Mouse (Mus musculus) lung, adult 2 months (tissue): ENCODE results near the gene Hist2h3b. TPM values are rescaled to one million over a fixed set of nuclear protein-coding genes. Genes with fewer than 3 reads are reported as not detected.
"Not testable (repeated sequence)": the region's sequence is repeated elsewhere in the genome, so short reads cannot be mapped to it uniquely, and the experiment has no call there.

Experiments
- DNase-seq: peaks from one replicate; pipeline ENCODE4 v3.0.0; 2022
- H3K4me1 ChIP-seq: fragments of 200-500 bp; 2 replicates; pipeline ENCODE4 v1.6.1; 2011; ENCODE audit warnings: low read length; ENCODE audit not compliant: control insufficient read depth, insufficient read depth
- H3K4me3 ChIP-seq: fragments of 200-500 bp; replicated peaks from 2 replicates; pipeline ENCODE3; 2011; ENCODE audit warnings: low read depth, mild to moderate bottlenecking, control low read depth, low read length; ENCODE audit errors: extremely low read depth
- CTCF ChIP-seq: fragments of 200-500 bp; IDR thresholded peaks from 2 replicates; pipeline ENCODE4 v1.5.1; 2011; ENCODE audit warnings: mild to moderate bottlenecking, low read length, control low read depth; ENCODE audit not compliant: insufficient read depth
- POLR2A ChIP-seq: fragments of 200-500 bp; IDR thresholded peaks from 2 replicates; pipeline ENCODE4 v1.6.1; 2011; ENCODE audit warnings: low read depth, mild to moderate bottlenecking, control low read depth, low read length, borderline replicate concordance; ENCODE audit errors: extremely low read depth
- WGBS: fragments of 180-500 bp; shearing (Covaris S2); methylation state at CpG from one replicate; pipeline ENCODE4 v1.1.7; 2018; 5-methylcytosine and 5-hydroxymethylcytosine counted together
- polyA plus RNA-seq: library from polyadenylated mRNA; depleted of rRNA; stranded (reverse); fragments of >200 nt; gene quantifications from 2 replicates; pipeline ENCODE4 v1.2.3, GENCODE M21; 2012

The Hist2h3b gene
- polyA plus RNA-seq, 1 experiment: 33.2 TPM

DNA sequence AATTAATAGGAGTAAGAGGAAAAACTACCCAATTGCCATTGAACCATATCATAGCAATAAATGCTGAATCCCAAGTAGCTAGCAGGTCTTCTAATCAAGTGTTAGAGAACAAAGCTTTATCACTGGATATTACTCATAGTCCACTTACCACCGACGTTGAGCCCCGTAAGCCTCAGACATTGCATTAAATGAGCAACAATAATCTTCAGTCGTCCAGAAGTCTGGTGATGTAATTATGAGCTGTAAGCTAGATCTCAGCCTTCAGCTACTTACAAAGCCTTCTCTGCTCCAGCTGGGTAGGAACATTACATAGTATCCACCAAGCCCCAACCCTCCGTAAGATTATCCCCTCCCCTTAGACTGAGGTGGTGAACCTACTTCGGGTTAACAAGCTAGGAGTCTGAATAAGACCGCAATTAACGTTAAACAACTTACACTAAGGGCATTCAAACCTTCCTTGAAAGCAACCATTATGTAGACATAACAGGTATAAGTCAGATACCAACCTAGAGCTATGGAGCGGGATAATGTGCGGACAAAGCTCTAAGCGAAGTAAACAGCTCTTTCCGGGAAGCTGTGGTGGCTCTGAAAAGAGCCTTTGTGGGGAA is 30.4 kb upstream of the Hist2h3b start:
- no peak for TF ChIP-seq POLR2A
- no peak for TF ChIP-seq CTCF
- 12% methylated on average over 12 of the region's 12 CpGs for WGBS
- DNase-seq: no peak
- Histone ChIP-seq H3K4me3 (no peak overlapping the region), H3K4me1 (peaks cover 5% of the 10 kb centered on the region; the same call in 1 of the 2 replicates)

DNA sequence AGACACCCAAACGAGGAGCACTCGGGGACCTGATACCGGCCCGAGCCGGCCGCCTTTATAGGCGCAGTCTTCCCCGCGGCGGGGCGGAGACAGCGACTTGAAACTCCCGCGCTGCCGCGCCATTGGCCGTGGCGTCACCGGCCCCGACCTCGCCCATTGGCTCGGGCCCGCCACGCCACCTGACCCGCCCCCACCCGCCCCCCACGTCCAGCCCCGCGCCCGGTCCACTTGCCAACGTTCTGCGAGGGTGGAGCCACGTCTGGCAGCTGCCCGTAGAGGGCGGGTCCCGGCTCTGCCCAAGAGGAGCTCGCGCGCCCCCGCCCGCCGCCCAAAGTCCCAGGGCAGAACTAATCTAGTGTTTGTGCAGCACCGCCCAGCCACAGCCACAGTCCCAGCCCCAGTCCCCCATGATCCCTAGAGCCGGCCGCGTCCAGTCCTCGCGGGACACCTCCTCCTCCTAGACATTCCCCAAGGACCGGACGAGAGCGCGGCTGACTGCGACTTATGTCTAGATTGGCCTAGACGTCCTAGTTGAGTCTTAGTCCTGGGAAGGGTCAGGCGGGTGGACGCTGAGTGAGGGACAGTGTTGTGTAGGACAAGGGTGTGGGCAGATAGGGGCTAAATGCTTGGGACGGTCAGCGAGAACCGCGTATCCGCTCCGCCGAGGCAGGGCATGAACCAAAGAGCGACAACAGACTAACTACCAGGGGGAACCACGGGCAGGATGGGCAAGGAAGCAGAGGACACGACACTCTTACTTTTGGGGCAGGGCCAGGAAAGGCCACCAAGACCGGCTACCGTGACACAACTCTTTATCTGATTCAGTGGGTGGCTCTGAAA is 29.3 kb upstream of the Hist2h3b start, which contains the start of gene Hist2h3c2:
Gene Hist2h3c2, minus strand, starts transcription at position 174 of the 840 bp plus-strand sequence.
- peak; percentile 57 for DNase-seq
- Histone ChIP-seq H3K4me1 (peaks cover 14% of the 10 kb centered on the region), H3K4me3 (peak within 1 kb of the TSS; percentile 54)
- TF ChIP-seq POLR2A: peak; percentile 29; the same call in 1 of the 2 replicates
- under 1% methylated on average over 29 of the region's 68 CpGs for WGBS

DNA sequence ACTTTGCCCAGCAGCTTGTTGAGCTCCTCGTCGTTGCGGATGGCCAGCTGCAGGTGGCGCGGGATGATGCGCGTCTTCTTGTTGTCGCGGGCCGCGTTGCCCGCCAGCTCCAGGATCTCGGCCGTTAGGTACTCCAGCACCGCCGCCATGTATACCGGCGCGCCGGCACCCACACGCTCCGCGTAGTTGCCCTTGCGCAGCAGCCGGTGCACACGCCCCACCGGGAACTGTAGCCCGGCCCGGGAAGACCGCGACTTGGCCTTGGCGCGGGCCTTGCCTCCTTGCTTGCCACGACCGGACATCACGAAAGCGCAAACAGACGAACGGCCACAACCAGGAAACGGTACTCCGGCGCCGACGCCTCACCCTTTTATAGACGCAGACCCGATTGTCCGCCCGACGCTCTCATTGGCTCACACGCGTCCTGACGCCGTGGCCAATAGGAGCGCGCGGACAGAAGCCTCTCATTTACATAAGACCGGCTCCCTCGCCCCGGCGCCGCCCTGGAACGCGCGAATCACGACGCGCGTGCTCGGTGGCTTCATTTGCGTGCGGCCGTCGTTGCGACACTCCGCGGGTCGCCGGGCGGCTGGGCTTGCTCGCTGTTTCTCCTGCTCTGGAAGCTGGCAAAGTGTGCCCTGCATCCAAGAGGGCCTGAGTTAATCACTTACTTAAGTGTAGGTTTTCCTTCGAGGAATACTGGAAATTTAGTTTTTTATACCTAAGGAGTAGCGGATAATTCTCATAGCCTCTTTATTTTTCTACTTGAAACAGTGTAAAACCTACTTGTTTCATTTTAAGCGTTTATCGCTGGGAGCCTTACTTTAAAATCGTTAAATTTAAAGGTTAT is 28.3 kb upstream of the Hist2h3b start, which contains the start of gene Hist2h2aa2:
Gene Hist2h2aa2, minus strand, starts transcription at position 328 of the 850 bp plus-strand sequence.
- peak; percentile 100 for DNase-seq
- peak; percentile 53; the same call in 1 of the 2 replicates for TF ChIP-seq POLR2A
- Histone ChIP-seq H3K4me1 (peaks cover 18% of the 10 kb centered on the region), H3K4me3 (peak within 1 kb of the TSS; percentile 54)
- 3% methylated on average over 32 of the region's 85 CpGs for WGBS

DNA sequence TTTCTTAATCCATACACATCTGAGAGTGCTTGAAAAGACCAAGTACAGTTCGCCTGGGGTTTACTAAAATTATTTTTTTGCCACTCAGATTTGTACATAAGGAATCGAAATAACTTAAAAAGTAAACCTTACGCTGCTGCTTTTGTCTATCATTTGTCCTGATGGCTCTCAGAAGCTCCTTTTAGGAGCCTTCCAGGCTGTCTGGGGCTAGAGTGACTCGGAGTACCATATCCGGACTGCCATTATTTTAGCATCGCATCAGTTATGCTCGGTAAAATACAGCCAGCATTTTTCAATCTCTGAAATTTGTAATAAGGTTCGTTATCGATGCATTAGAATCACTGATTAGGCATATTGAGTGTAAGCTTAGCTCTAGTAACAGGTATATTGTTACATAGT is 27.7 kb upstream of the Hist2h3b start:
- 73% methylated on average over 9 of the region's 9 CpGs for WGBS
- H3K4me3 ChIP-seq: no peak overlapping the region
- TF ChIP-seq CTCF (no peak), POLR2A (no peak)
- DNase-seq: no peak
- peaks cover 18% of the 10 kb centered on the region for H3K4me1 ChIP-seq

DNA sequence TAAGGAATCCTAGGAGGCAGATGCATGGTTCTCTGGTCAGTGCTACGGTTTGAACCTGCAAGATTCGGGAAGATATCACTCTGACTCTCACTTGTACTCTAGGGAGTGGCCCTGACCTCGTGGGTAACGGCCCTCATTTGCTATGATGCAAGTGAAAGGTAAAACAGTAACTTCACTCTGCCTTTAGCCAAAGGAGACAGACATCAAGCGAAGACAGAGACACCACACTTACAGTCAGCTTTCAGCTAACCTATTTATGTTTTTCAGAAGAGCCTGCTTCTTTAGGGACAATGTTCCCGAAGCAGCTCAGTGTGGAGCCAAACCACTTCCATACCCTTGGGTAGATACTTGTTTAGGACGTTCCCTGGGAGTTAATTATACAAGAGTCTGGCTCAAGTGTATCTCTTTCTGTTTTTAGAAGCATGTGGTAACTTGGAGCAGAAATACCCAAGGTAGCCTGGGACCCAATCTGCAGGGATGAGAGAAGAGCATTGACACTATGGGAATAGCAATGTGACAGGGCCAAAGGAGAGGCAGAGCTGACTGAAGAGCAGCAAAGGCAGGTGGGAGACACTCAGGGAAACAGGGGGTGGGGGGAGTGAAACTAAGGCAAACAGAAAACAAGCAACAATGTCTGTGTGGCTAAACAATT is 24.4 kb upstream of the Hist2h3b start:
- 64% methylated on average over 7 of the region's 7 CpGs for WGBS
- Histone ChIP-seq H3K4me1 (peaks cover 13% of the 10 kb centered on the region), H3K4me3 (peak overlapping the region; percentile 91)
- no peak for DNase-seq
- TF ChIP-seq CTCF: no peak
- no peak for TF ChIP-seq POLR2A

DNA sequence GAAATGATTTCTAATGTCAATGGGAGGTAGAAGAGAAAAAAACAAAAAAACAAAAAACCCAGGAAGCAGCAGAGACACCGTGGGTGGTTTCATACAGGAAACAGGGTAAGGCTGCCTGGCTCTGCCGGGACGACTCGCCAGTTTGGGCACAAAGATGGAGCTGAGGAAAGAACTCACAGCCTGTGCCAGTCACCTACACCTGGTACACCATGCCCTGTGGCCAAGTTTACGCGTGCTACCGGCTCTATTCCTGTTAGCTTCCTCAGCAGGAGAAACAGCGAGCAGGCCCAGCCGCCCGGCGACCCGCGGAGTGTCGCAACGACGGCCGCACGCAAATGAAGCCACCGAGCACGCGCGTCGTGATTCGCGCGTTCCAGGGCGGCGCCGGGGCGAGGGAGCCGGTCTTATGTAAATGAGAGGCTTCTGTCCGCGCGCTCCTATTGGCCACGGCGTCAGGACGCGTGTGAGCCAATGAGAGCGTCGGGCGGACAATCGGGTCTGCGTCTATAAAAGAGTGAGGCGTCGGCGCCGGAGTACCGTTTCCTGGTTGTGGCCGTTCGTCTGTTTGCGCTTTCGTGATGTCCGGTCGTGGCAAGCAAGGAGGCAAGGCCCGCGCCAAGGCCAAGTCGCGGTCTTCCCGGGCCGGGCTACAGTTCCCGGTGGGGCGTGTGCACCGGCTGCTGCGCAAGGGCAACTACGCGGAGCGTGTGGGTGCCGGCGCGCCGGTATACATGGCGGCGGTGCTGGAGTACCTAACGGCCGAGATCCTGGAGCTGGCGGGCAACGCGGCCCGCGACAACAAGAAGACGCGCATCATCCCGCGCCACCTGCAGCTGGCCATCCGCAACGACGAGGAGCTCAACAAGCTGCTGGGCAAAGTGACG is 23.2 kb upstream of the Hist2h3b start, which contains the start of gene Hist2h2aa1:
Gene Hist2h2aa1, plus strand, starts transcription at position 495 of the 884 bp plus-strand sequence.
- Histone ChIP-seq H3K4me1 (peaks cover 13% of the 10 kb centered on the region), H3K4me3 (peak within 1 kb of the TSS; percentile 91)
- whole genome bisulfite sequencing: under 1% methylated on average over 45 of the region's 88 CpGs
- DNase-seq: peak; percentile 90
- TF ChIP-seq POLR2A: peak; percentile 96

DNA sequence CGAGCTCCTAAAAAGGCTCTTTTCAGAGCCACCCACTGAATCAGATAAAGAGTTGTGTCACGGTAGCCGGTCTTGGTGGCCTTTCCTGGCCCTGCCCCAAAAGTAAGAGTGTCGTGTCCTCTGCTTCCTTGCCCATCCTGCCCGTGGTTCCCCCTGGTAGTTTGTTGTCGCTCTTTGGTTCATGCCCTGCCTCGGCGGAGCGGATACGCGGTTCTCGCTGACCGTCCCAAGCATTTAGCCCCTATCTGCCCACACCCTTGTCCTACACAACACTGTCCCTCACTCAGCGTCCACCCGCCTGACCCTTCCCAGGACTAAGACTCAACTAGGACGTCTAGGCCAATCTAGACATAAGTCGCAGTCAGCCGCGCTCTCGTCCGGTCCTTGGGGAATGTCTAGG is 22.4 kb upstream of the Hist2h3b start:
- WGBS: 0% methylated on average over 12 of the region's 21 CpGs
- Histone ChIP-seq H3K4me1 (peaks cover 13% of the 10 kb centered on the region), H3K4me3 (peak overlapping the region; percentile 56)
- peak; percentile 28; the same call in 1 of the 2 replicates for TF ChIP-seq POLR2A
- DNase-seq: not testable (repeated sequence)

DNA sequence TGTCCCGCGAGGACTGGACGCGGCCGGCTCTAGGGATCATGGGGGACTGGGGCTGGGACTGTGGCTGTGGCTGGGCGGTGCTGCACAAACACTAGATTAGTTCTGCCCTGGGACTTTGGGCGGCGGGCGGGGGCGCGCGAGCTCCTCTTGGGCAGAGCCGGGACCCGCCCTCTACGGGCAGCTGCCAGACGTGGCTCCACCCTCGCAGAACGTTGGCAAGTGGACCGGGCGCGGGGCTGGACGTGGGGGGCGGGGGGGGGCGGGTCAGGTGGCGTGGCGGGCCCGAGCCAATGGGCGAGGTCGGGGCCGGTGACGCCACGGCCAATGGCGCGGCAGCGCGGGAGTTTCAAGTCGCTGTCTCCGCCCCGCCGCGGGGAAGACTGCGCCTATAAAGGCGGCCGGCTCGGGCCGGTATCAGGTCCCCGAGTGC is 22.0 kb upstream of the Hist2h3b start, which contains the start of gene Hist2h3c1:
Gene Hist2h3c1, plus strand, starts transcription at position 259 of the 430 bp plus-strand sequence.
- DNase-seq: not testable (repeated sequence)
- 0% methylated on average over 12 of the region's 47 CpGs for WGBS
- H3K4me1 ChIP-seq: peaks cover 13% of the 10 kb centered on the region
- H3K4me3 ChIP-seq: peak within 1 kb of the TSS; percentile 56
